Mouse (Mus musculus): ENCODE measurements around the gene Tmem214. TPM values are rescaled to one million over a fixed set of nuclear protein-coding genes. Genes with fewer than 3 reads are reported as not detected.

The Tmem214 gene
- total RNA-seq (2021): 10 to 100 TPM; 35.8 to 41.1 TPM
- long read RNA-seq, experiment 1, full-length matches to known transcripts: 146 of 165 reads
- long read RNA-seq, experiment 1, partial matches to known transcripts: 9 of 165 reads
- long read RNA-seq, experiment 1, other reads (novel, unspliced or antisense): 10 of 165 reads
- long read RNA-seq, experiment 2, full-length matches to known transcripts: 129 of 139 reads
- long read RNA-seq, experiment 2, partial matches to known transcripts: 4 of 139 reads
- long read RNA-seq, experiment 2, other reads (novel, unspliced or antisense): 6 of 139 reads

- intact Hi-C loops (cut with DNase I): loop anchor here (2.0 to 5.0 kb wide), 2 partner anchors 19 to 60 kb away; no protein-coding TSS in a partner anchor
- DNase-seq: no peak
Measured at GRCm38 (mm10) chr5:30867712-30868111, at the start of gene Tmem214. Tmem214 (plus strand) TSS chr5:30868012.

- DNase-seq: no peak
- intact Hi-C loops (cut with DNase I): no loop called here
Measured at GRCm38 (mm10) chr5:30818758-30819309, 49.0 kb upstream of the Tmem214 start.

- intact Hi-C loops (cut with DNase I): no loop called here
- DNase-seq: no peak
Measured at GRCm38 (mm10) chr5:30822689-30823088, 45.1 kb upstream of the Tmem214 start.

GRCm38 (mm10) chr5:30823091-30823490 lies 44.7 kb upstream of the Tmem214 start:
- intact Hi-C loops (cut with DNase I): no loop called here
- DNase-seq: no peak

GRCm38 (mm10) chr5:30824124-30824988 lies 43.5 kb upstream of the Tmem214 start:
- intact Hi-C loops (cut with DNase I): no loop called here
- no peak for DNase-seq

- no peak for DNase-seq
- intact Hi-C loops (cut with DNase I): no loop called here
Measured at GRCm38 (mm10) chr5:30825166-30825565, 42.6 kb upstream of the Tmem214 start.

- no peak for DNase-seq
- intact Hi-C loops (cut with DNase I): no loop called here
Measured at GRCm38 (mm10) chr5:30825821-30826220, 42.0 kb upstream of the Tmem214 start.

- no peak for DNase-seq
- intact Hi-C loops (cut with DNase I): no loop called here
Measured at GRCm38 (mm10) chr5:30833416-30833815, 34.4 kb upstream of the Tmem214 start.

- intact Hi-C loops (cut with DNase I): no loop called here
- DNase-seq: no peak
Measured at GRCm38 (mm10) chr5:30839731-30840130, 28.1 kb upstream of the Tmem214 start.

GRCm38 (mm10) chr5:30841896-30842295 lies 25.9 kb upstream of the Tmem214 start:
- DNase-seq: no peak
- intact Hi-C loops (cut with DNase I): no loop called here

GRCm38 (mm10) chr5:30849891-30850555 lies 17.8 kb upstream of the Tmem214 start:
- DNase-seq: no peak

GRCm38 (mm10) chr5:30850556-30850925 lies 17.3 kb upstream of the Tmem214 start:
- DNase-seq: no peak

More at GRCm38 (mm10) chr5:30849891-30850555, 17.8 kb upstream of the Tmem214 start:
- intact Hi-C loops (cut with DNase I): no loop called here

GRCm38 (mm10) chr5:30853522-30853921 lies 14.3 kb upstream of the Tmem214 start:
- intact Hi-C loops (cut with DNase I): no loop called here
- no peak for DNase-seq

More at GRCm38 (mm10) chr5:30850556-30850925, 17.3 kb upstream of the Tmem214 start:
- intact Hi-C loops (cut with DNase I): no loop called here

- intact Hi-C loops (cut with DNase I): loop anchor here (5.0 kb wide), 1 partner anchor 43 kb away; the partner anchor contains the start of gene Mapre3
- no peak for DNase-seq
Measured at GRCm38 (mm10) chr5:30855674-30856073, 12.1 kb upstream of the Tmem214 start.

GRCm38 (mm10) chr5:30856124-30856523 lies 11.7 kb upstream of the Tmem214 start:
- no peak for DNase-seq
- intact Hi-C loops (cut with DNase I): loop anchor here (5.0 kb wide), 1 partner anchor 44 kb away; the partner anchor contains the start of gene Mapre3

- intact Hi-C loops (cut with DNase I): no loop called here
- peak; percentile 28 to 40 for DNase-seq
Measured at GRCm38 (mm10) chr5:30863852-30864251, 4.0 kb upstream of the Tmem214 start.

- intact Hi-C loops (cut with DNase I): no loop called here
- DNase-seq: no peak
Measured at GRCm38 (mm10) chr5:30864322-30864721, 3.5 kb upstream of the Tmem214 start.

GRCm38 (mm10) chr5:30866871-30867270 lies 941 bp upstream of the Tmem214 start:
- intact Hi-C loops (cut with DNase I): loop anchor here (5.0 kb wide), 1 partner anchor 60 kb away; no protein-coding TSS in a partner anchor
- no peak for DNase-seq

GRCm38 (mm10) chr5:30868981-30869380 lies 1.2 kb downstream of the Tmem214 start:
- DNase-seq: peak in 1 of 2 experiments; percentile 36

More at GRCm38 (mm10) chr5:30868981-30869380, 1.2 kb downstream of the Tmem214 start:
- intact Hi-C loops (cut with DNase I): loop anchor here (2.0 to 5.0 kb wide), 2 partner anchors 18 to 62 kb away; no protein-coding TSS in a partner anchor

Measured in heart, postnatal 14 days (tissue).